Mouse (Mus musculus) retina, adult 2 months (tissue): ENCODE data around the gene Creld1.

Experiments used
- DNase-seq: peaks from one replicate; pipeline ENCODE4 v3.0.0-alpha.2; 2012; ENCODE audit warnings: low read depth, low spot score

Creld1 gene

GRCm38 (mm10) chr6:113469432-113469831 is 13.7 kb upstream of the Creld1 start:
- DNase-seq = peak; percentile 29

DNA sequence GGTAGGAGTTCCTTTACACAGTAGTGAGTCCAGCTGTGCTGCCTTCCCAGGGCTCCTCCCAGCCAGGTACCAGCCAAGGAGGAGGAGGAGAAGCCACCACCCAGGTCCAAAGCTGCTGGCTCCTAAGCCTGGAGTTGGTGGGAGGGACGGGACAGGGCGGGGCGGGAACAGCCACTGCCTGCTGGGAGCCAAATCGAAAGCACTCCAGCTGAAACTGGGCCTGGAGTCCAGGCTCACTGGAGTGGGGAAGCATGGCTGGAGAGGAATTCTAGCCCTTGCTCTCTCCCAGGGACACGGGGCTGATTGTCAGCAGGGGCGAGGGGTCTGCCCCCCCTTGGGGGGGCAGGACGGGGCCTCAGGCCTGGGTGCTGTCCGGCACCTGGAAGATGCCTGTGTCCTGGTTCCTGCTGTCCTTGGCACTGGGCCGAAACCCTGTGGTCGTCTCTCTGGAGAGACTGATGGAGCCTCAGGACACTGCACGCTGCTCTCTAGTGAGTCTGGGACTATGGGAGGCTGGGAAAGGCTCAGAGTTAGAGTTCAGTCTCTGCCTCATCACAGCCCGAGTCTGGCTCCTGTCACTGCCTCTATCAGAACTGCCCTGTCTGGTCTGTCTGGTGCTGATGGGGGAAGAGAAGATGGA is 11.7 kb upstream of the Creld1 start, which contains the start of gene Il17rc:
Il17rc (plus strand) TSS at position 131 of the 640 bp plus-strand sequence.
- no peak for DNase-seq

- DNase-seq = no peak
These were observed 11.0 kb upstream of the Creld1 start for GRCm38 (mm10) chr6:113472061-113472460.

DNA sequence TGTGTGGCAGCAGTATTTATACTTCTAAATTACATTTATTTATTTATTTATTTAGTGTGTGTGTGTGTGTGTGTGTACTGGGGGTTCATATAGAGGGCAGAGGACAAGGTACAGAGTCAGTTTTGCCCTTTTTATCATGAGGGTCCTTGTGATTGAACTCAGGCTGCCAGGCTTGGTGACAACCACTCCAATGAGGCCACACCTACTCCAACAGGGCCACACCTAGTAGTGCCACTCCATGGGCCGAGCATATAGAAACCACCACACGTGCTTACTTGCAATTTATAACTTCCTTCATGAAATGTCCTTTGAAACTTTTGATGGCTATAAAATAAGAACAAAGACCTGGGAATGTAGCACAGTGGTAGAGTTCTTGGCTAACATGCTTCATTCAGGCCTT is 9.9 kb upstream of the Creld1 start:
- DNase-seq = no peak

DNA sequence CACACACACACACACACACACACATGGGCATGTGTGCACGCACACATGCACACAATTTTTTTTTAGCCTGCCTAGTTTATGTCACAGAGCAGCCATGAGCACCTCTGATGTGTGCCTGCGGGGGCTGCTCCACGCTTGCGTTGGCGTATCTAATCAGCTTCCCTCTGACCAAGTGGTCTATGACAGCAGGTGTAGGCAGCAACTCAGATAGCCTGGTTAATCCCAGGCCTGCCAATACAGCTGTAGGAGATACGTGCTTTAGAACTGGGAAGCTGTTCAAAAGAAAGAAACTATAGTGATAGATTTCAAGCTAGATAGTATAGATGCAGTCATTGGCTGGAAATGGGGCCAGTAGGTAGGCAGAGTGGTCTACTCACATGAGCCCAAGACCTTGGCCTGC is 9.4 kb upstream of the Creld1 start:
- DNase-seq = no peak

DNA sequence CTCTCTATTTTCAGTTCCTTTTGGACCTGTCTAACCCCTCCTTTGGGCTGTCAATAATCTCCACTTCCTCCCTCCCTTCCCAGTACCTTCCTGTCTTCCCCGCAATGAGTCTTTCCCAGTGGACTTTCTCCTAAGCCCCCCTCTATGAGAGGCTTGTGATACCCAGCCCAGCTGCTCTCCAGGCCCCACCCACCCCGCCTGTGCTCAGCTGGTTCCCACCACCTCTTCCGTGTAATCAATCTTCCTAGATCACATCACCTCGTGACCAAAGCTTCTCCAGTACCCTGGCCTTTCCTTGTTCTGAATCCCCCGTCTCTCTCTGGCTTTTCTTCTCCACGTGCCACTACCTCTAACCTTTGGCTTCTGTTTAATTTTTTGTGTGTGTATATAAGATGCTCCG is 5.7 kb upstream of the Creld1 start:
- DNase-seq = no peak

GRCm38 (mm10) chr6:113478906-113479305 is 4.2 kb upstream of the Creld1 start:
- DNase-seq = no peak

- no peak for DNase-seq
These were observed 2.3 kb upstream of the Creld1 start for GRCm38 (mm10) chr6:113480555-113481373.

GRCm38 (mm10) chr6:113482477-113483099 is 509 bp upstream of the Creld1 start:
- no peak for DNase-seq

DNA sequence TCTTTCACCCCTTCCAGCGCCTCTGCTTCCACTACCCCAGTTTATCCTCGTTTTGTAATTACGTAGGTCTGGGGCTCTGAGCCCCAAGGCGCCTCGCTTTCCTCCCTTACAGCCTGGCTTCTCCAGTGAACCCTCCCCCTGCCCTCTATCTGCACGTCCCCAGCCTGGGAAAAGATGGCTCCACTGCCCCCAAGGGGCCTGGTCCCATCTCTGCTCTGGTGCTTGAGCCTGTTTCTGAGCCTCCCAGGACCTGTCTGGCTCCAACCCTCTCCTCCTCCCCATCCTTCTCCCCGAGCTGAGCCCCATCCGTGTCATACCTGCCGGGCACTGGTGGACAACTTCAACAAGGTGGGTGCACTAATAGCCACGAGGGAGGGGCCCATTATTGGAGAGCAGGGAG is 632 bp downstream of the Creld1 start:
- no peak for DNase-seq

- no peak for DNase-seq
These were observed 4.1 kb downstream of the Creld1 start for GRCm38 (mm10) chr6:113487125-113487576.

DNA sequence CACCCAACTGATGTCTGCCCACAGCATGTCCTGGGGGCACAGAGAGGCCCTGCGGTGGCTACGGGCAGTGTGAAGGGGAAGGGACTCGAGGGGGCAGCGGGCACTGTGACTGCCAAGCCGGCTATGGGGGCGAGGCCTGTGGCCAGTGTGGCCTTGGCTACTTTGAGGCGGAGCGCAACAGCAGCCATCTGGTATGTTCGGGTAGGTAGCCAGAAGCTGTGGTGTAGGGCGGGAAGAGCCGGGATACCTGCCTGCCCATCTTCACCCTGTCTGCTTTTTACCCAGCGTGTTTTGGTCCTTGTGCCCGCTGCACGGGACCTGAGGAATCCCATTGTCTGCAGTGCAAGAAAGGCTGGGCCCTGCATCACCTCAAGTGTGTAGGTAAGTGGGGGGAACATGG is 6.3 kb downstream of the Creld1 start:
- no peak for DNase-seq

DNA sequence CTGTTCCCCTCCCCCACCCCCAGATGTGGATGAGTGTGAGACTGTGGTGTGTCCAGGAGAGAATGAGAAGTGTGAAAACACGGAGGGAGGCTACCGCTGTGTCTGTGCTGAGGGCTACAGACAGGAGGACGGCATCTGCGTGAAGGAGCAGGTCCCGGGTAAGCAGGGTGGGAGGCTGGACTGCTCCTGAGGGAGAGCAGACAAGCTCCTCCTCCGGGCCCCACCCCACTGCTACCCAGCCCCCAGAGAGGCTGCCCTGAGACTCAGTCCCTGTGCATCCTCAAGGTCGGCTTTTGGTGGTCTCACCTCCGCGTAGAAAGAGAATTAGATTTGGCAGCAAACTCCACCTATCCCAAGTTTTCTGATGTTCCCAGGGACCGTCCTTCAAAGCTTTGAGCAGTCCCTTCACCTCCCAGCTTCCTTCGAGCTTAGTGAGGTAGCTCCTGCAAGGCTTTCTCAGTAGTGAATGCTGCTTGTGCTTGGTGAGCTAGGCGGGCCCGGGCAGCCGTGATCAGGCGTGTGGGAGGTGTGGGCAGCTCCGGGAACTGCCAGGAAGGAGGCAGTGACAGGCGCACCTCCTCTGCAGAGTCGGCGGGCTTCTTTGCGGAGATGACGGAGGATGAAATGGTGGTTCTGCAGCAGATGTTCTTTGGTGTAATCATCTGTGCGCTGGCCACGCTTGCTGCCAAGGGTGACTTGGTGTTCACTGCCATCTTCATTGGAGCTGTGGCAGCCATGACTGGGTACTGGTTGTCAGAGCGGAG is 9.2 kb downstream of the Creld1 start:
- no peak for DNase-seq

DNA sequence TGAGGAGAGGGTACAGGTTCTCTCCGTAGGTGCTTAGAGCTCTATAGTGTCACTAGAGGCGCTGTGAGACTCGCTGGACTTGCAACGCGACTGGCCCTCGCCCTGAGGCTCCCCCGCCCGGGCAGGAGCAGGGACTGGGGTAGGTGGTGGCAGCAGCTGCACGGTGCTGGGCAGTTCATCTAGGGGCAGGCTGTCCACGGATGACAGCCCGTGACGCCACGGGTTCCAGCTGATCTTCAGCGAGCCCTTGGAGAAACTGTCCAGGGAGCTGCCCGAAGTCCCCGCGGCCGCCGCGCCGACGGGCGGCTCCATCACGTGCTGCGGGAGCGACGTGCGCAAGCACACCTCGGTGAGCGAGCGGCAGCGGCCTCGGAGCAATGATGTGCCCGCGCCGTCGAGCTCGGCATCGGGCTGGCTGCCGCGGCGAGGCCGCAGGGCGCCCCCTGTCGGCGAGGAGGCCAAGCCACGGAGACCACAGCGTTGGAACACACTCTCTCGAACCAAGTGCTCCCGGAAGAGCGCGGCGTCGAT is 11.2 kb downstream of the Creld1 start:
- DNase-seq = peak; percentile 49

GRCm38 (mm10) chr6:113495071-113495675 is 12.1 kb downstream of the Creld1 start:
- DNase-seq = no peak

- no peak for DNase-seq
These were observed 16.2 kb downstream of the Creld1 start for GRCm38 (mm10) chr6:113499346-113499745.

GRCm38 (mm10) chr6:113501388-113502084 is 18.4 kb downstream of the Creld1 start, which contains the start of gene Prrt3:
Prrt3 (minus strand) TSS chr6:113501931.
- no peak for DNase-seq

DNA sequence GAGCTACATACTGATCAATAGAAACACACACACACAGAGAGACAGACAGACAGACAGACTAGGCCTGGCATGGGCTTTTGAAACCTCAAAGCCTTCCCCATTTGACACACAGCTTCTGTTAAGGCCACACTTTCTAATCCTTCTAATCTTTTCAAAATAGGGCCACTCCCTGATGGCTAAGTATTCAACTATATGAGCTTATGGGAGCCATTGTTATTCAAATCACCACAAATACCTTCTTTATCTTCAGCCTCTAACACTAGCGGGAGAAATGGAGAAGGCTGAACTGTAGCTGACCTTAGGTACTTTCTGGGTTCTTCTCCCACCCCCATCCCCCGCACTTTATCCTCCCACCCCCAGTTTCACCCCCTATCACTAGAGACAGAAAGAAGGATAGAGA is 19.7 kb downstream of the Creld1 start:
- no peak for DNase-seq

DNA sequence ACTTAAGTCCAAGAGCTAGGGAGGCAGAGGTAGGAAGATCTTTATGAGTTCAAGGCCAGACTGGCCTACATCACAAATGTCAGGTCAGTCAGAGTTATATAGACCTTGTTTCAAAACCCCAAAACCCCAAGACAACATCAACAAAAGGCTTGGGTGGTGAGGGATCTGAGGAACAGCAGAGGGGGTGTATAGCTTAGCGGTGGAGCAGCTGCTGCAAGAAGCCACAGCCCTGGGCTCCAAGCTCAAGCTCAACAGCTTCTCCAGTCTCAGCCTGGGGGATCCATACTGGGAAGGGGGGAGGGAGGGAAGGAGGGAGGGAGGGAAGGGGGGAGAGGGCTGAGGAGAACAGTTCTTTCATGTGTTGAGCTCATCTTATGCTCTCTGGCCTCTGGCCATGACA is 22.6 kb downstream of the Creld1 start:
- DNase-seq = no peak

DNA sequence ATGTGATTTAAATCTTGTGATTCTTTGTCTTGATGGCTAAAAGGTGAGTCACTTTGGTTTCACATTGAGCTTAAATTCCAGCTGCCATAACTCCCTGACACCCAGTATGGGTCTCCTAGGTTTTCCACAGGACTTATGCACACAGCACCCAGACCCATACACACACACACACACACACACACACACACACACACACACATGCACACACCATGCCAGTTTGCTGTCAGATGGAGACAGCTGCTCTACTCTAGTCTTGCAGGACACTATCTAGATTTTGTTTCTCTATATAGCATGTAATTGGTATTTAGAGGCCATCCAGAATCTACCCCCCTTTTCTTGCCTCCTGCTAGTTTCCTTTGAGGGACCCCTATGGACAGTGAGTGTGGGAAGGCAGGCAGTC is 24.0 kb downstream of the Creld1 start:
- no peak for DNase-seq
